Mouse (Mus musculus): Measurements from ENCODE around the gene Tmem178.

Tmem178 gene

GRCm38 (mm10) chr17:80997226-80997625 is 52.8 kb downstream of the Tmem178 start:
- DNase-seq (ENCODE audit: low spot score): no peak

- DNase-seq (ENCODE audit: low spot score): no peak
Observed at GRCm38 (mm10) chr17:80998958-80999357, 54.5 kb downstream of the Tmem178 start.

- DNase-seq (ENCODE audit: low spot score): no peak
Observed at GRCm38 (mm10) chr17:81001010-81001409, 56.6 kb downstream of the Tmem178 start.

- DNase-seq (ENCODE audit: low spot score): no peak
Observed at GRCm38 (mm10) chr17:81001647-81002046, 57.2 kb downstream of the Tmem178 start.

- no peak for DNase-seq (ENCODE audit: low spot score)
Observed at GRCm38 (mm10) chr17:81002130-81002529, 57.7 kb downstream of the Tmem178 start.

- DNase-seq (ENCODE audit: low spot score): no peak
Observed at GRCm38 (mm10) chr17:81004454-81004853, 60.0 kb downstream of the Tmem178 start.

- DNase-seq (ENCODE audit: low spot score): no peak
Observed at GRCm38 (mm10) chr17:81005292-81005691, 60.9 kb downstream of the Tmem178 start.

- no peak for DNase-seq (ENCODE audit: low spot score)
Observed at GRCm38 (mm10) chr17:81009112-81009511, 64.7 kb downstream of the Tmem178 start.

- no peak for DNase-seq (ENCODE audit: low spot score)
Observed at GRCm38 (mm10) chr17:81010199-81010598, 65.8 kb downstream of the Tmem178 start.

GRCm38 (mm10) chr17:81010844-81011685 is 66.6 kb downstream of the Tmem178 start:
- no peak for DNase-seq (ENCODE audit: low spot score)

GRCm38 (mm10) chr17:81015814-81016447 is 71.5 kb downstream of the Tmem178 start:
- peak; percentile 84 for DNase-seq (ENCODE audit: low spot score)

- DNase-seq (ENCODE audit: low spot score): peak; percentile 63
Observed at GRCm38 (mm10) chr17:81017132-81017531, 72.7 kb downstream of the Tmem178 start.

- no peak for DNase-seq (ENCODE audit: low spot score)
Observed at GRCm38 (mm10) chr17:81027331-81027730, 82.9 kb downstream of the Tmem178 start.

- DNase-seq (ENCODE audit: low spot score): no peak
Observed at GRCm38 (mm10) chr17:81031830-81032442, 87.5 kb downstream of the Tmem178 start.

- DNase-seq (ENCODE audit: low spot score): no peak
Observed at GRCm38 (mm10) chr17:81032957-81033356, 88.5 kb downstream of the Tmem178 start.

GRCm38 (mm10) chr17:81035354-81035753 is 90.9 kb downstream of the Tmem178 start:
- no peak for DNase-seq (ENCODE audit: low spot score)

- no peak for DNase-seq (ENCODE audit: low spot score)
Observed at GRCm38 (mm10) chr17:81038707-81039408, 94.4 kb downstream of the Tmem178 start.

- no peak for DNase-seq (ENCODE audit: low spot score)
Observed at GRCm38 (mm10) chr17:81041662-81042061, 97.2 kb downstream of the Tmem178 start.

- no peak for DNase-seq (ENCODE audit: low spot score)
Observed at GRCm38 (mm10) chr17:81044356-81044755, 99.9 kb downstream of the Tmem178 start.

GRCm38 (mm10) chr17:81045115-81045514 is 100.7 kb downstream of the Tmem178 start:
- DNase-seq (ENCODE audit: low spot score): no peak

- peak; percentile 36 for DNase-seq (ENCODE audit: low spot score)
Observed at GRCm38 (mm10) chr17:81045525-81046150, 101.2 kb downstream of the Tmem178 start.

Measured in retina, embryonic 14.5 days (tissue).